Mouse (Mus musculus): Measurements from ENCODE around the gene Dcp1b. TPM values are rescaled to one million over a fixed set of nuclear protein-coding genes. Genes with fewer than 3 reads are reported as not detected.
A peak's percentile ranks its signal among the peaks of the same experiment; 100 is the strongest.

Dcp1b gene
- polyA plus RNA-seq, 1 experiment, result not detected

DNA sequence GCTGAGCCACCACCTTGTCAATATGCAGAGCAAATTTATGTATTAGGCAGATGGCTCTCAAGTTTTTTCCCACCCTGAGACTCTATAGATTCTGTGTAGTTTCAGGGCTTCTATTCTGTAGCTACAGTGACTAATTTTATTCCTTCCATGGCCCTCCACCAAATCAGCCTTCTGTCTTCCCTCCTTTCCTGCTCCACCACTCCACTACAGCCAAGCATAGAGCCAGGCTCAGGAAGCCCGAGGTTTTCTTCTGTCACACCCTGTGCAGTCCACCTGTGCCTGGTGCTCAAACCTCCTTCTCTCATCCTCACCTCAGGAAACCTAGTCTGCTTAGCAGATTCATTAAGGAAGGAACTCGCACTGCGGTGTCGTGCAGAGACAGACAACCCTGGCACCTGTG, 29.9 kb upstream of the Dcp1b start:
- H3K27ac ChIP-seq (ENCODE audit: insufficient read depth, low read depth, low read length), result no peak overlapping the region
- TF ChIP-seq CTCF (IDR thresholded peaks at IDR 0.05; ENCODE audit: insufficient read depth, low read depth, low read length), result no peak
- no peak for TF ChIP-seq POLR2A (IDR thresholded peaks at IDR 0.05; ENCODE audit: insufficient read depth, low read depth, low read length)
- 78% methylated on average over 4 of the region's 4 CpGs for WGBS
- H3K4me1 ChIP-seq (ENCODE audit: control insufficient read depth, insufficient read depth, low read length), result no peaks in the 10 kb centered on the region
- no peak overlapping the region for H3K4me3 ChIP-seq (ENCODE audit: insufficient read depth, low read depth, low read length)

GRCm38 (mm10) chr6:119165677-119166076, 9.4 kb upstream of the Dcp1b start:
- no peaks in the 10 kb centered on the region for H3K4me1 ChIP-seq (ENCODE audit: control insufficient read depth, insufficient read depth, low read length)
- no peak overlapping the region for H3K4me3 ChIP-seq (ENCODE audit: insufficient read depth, low read depth, low read length)
- no peak for TF ChIP-seq POLR2A (IDR thresholded peaks at IDR 0.05; ENCODE audit: insufficient read depth, low read depth, low read length)
- no peak for TF ChIP-seq CTCF (IDR thresholded peaks at IDR 0.05; ENCODE audit: insufficient read depth, low read depth, low read length)
- no peak overlapping the region for H3K27ac ChIP-seq (ENCODE audit: insufficient read depth, low read depth, low read length)

- 49% methylated on average over 12 of the region's 12 CpGs for WGBS
- peaks cover 10% of the 10 kb centered on the region for H3K4me1 ChIP-seq (ENCODE audit: control insufficient read depth, insufficient read depth, low read length)
- TF ChIP-seq POLR2A (IDR thresholded peaks at IDR 0.05; ENCODE audit: insufficient read depth, low read depth, low read length) (no peak), CTCF (IDR thresholded peaks at IDR 0.05; ENCODE audit: insufficient read depth, low read depth, low read length) (no peak)
- peak overlapping the region; percentile 58; the same call in 1 of the 2 replicates for H3K27ac ChIP-seq (ENCODE audit: insufficient read depth, low read depth, low read length)
- peak overlapping the region; percentile 69 for H3K4me3 ChIP-seq (ENCODE audit: insufficient read depth, low read depth, low read length)
Observed at GRCm38 (mm10) chr6:119174307-119175074, 562 bp upstream of the Dcp1b start.

DNA sequence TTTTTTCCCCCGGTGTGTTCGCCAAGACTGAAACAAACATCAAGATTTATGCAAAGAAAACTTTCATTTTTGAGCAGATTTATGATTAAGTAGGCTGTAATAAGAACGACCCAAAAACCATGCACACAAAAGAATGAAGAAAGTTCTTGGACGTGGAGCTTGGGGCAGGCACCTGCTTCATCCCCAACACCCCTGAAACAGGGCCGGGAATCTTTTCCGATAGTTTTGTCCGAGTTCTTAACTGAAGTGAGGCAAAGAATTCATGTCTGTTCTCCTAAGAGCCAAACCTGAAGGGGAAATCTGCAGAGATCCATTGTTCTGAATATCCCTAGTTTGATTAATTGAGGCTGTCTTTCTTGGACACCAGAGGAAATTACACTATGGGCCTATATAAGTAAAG, 1.1 kb downstream of the Dcp1b start:
- TF ChIP-seq CTCF (IDR thresholded peaks at IDR 0.05; ENCODE audit: insufficient read depth, low read depth, low read length) (no peak), POLR2A (IDR thresholded peaks at IDR 0.05; ENCODE audit: insufficient read depth, low read depth, low read length) (no peak)
- Histone ChIP-seq H3K4me3 (ENCODE audit: insufficient read depth, low read depth, low read length) (no peak overlapping the region; the same call in 1 of the 2 replicates), H3K4me1 (ENCODE audit: control insufficient read depth, insufficient read depth, low read length) (peaks cover 10% of the 10 kb centered on the region), H3K27ac (ENCODE audit: insufficient read depth, low read depth, low read length) (no peak overlapping the region)
- 52% methylated on average over 7 of the region's 7 CpGs for whole genome bisulfite sequencing

- no peak overlapping the region for H3K27ac ChIP-seq (ENCODE audit: insufficient read depth, low read depth, low read length)
- H3K4me1 ChIP-seq (ENCODE audit: control insufficient read depth, insufficient read depth, low read length), result peaks cover 10% of the 10 kb centered on the region
- TF ChIP-seq POLR2A (IDR thresholded peaks at IDR 0.05; ENCODE audit: insufficient read depth, low read depth, low read length), result no peak
- TF ChIP-seq CTCF (IDR thresholded peaks at IDR 0.05; ENCODE audit: insufficient read depth, low read depth, low read length), result no peak
- H3K4me3 ChIP-seq (ENCODE audit: insufficient read depth, low read depth, low read length), result no peak overlapping the region
- WGBS, result 49% methylated on average over 8 of the region's 8 CpGs
Observed at GRCm38 (mm10) chr6:119177101-119177500, 2.0 kb downstream of the Dcp1b start.

DNA sequence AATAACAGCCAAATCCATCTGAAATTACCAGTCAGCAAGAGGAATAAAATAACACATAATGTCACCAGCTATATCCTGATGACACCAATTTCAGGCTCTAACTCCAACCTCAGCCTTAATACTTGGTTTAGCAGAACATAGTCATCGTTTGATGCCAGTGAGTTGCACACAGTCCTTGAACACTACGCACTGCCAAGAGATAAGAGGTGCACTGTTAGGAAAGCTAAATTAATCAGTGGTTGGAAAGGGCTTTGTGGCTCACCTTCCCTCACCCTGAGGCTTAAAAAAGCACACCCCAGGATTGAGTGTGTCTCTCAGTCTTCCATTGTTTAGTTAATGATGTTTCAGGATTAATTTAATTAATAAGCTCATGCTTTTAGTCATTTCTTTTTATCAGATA, 5.1 kb downstream of the Dcp1b start:
- Histone ChIP-seq H3K27ac (ENCODE audit: insufficient read depth, low read depth, low read length) (no peak overlapping the region), H3K4me3 (ENCODE audit: insufficient read depth, low read depth, low read length) (no peak overlapping the region), H3K4me1 (ENCODE audit: control insufficient read depth, insufficient read depth, low read length) (peaks cover 7% of the 10 kb centered on the region; the same call in 1 of the 2 replicates)
- WGBS, result 92% methylated on average over 2 of the region's 2 CpGs
- TF ChIP-seq POLR2A (IDR thresholded peaks at IDR 0.05; ENCODE audit: insufficient read depth, low read depth, low read length) (no peak), CTCF (IDR thresholded peaks at IDR 0.05; ENCODE audit: insufficient read depth, low read depth, low read length) (no peak)

- H3K4me3 ChIP-seq (ENCODE audit: insufficient read depth, low read depth, low read length), result no peak overlapping the region
- TF ChIP-seq POLR2A (IDR thresholded peaks at IDR 0.05; ENCODE audit: insufficient read depth, low read depth, low read length) (no peak), CTCF (IDR thresholded peaks at IDR 0.05; ENCODE audit: insufficient read depth, low read depth, low read length) (no peak)
- WGBS, result 78% methylated on average over 9 of the region's 9 CpGs
- peaks cover 4% of the 10 kb centered on the region; the same call in 1 of the 2 replicates for H3K4me1 ChIP-seq (ENCODE audit: control insufficient read depth, insufficient read depth, low read length)
- no peak overlapping the region for H3K27ac ChIP-seq (ENCODE audit: insufficient read depth, low read depth, low read length)
Observed at GRCm38 (mm10) chr6:119182211-119182610, 7.2 kb downstream of the Dcp1b start.

DNA sequence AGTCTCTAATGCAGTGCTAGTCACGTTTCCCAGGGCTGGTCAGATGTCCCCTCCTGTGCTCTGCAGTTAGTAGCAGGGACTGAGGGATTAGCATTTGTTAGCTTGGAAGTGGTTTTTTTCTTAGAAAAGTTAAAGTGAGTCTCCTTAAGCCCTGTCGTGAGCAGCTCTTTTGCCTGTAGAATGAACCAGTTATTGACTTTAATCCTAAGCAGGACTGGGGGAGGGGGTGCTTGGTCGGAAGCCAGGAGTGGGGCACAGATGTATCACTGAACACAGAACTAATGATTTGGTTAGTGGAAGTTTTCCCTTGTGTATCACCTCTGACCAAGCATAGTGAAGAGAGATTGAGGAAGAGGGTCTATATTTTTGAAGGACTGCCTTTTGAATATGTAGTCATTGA, 8.7 kb downstream of the Dcp1b start:
- TF ChIP-seq POLR2A (IDR thresholded peaks at IDR 0.05; ENCODE audit: insufficient read depth, low read depth, low read length), result no peak
- TF ChIP-seq CTCF (IDR thresholded peaks at IDR 0.05; ENCODE audit: insufficient read depth, low read depth, low read length), result no peak
- no peaks in the 10 kb centered on the region for H3K4me1 ChIP-seq (ENCODE audit: control insufficient read depth, insufficient read depth, low read length)
- H3K4me3 ChIP-seq (ENCODE audit: insufficient read depth, low read depth, low read length), result no peak overlapping the region
- H3K27ac ChIP-seq (ENCODE audit: insufficient read depth, low read depth, low read length), result no peak overlapping the region
- 60% methylated on average over 3 of the region's 3 CpGs for WGBS

- no peak overlapping the region for H3K27ac ChIP-seq (ENCODE audit: insufficient read depth, low read depth, low read length)
- H3K4me1 ChIP-seq (ENCODE audit: control insufficient read depth, insufficient read depth, low read length), result no peaks in the 10 kb centered on the region
- no peak overlapping the region for H3K4me3 ChIP-seq (ENCODE audit: insufficient read depth, low read depth, low read length)
- TF ChIP-seq CTCF (IDR thresholded peaks at IDR 0.05; ENCODE audit: insufficient read depth, low read depth, low read length), result no peak
- no peak for TF ChIP-seq POLR2A (IDR thresholded peaks at IDR 0.05; ENCODE audit: insufficient read depth, low read depth, low read length)
- 61% methylated on average over 8 of the region's 8 CpGs for WGBS
Observed at GRCm38 (mm10) chr6:119186658-119187057, 11.6 kb downstream of the Dcp1b start.

Measured in olfactory bulb, adult 2 months (tissue).